Mouse (Mus musculus): Measurements from ENCODE around the gene Arpc5.

DNA sequence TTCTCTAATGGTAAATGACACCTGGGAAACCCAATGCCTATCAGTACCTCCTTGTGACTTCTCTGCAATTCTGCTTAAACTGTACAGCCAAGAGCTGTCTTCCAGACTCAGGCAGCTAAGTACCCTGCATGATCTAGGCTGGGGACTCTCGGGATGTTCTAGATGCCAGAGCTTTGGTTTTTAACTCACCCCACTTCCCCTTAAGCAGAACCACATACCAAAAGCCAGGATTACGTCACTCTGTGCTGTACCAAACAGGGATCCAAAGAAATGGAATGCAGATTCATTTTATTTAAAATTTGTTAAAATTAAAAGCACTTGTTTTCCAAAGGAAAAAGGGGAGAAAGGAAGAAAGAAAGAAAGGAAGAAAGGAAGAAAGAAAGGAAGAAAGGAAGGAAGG lies 4.6 kb upstream of the Arpc5 start:
- no peak for TF ChIP-seq CTCF (IDR thresholded peaks at IDR 0.05; ENCODE audit: borderline replicate concordance, control insufficient read depth, extremely low read depth, insufficient read depth, low read length, poor library complexity)
- no peak for TF ChIP-seq POLR2A (IDR thresholded peaks at IDR 0.05; ENCODE audit: control insufficient read depth, extremely low read depth, insufficient read depth, low read length, poor library complexity)

Measured in thymus, adult 2 months (tissue).